Mouse (Mus musculus) myocyte (in vitro differentiated cells): Measurements from ENCODE around the gene Mycl.
A peak's percentile ranks its signal among the peaks of the same experiment; 100 is the strongest.

Experiments
- CEBPB ChIP-seq: IDR thresholded peaks from 2 replicates; pipeline ENCODE4 v1.6.1; 2011; ENCODE audit warnings: mild to moderate bottlenecking, moderate library complexity; ENCODE audit not compliant: poor library complexity, insufficient read depth, severe bottlenecking
- E2F4 ChIP-seq: IDR thresholded peaks from one replicate; pipeline ENCODE4 v1.6.1; 2011; ENCODE audit warnings: mild to moderate bottlenecking, control low read depth, moderate library complexity; ENCODE audit not compliant: insufficient read depth
- MAX ChIP-seq: IDR thresholded peaks from one replicate; pipeline ENCODE4 v1.6.1; 2011; ENCODE audit warnings: low read depth, mild to moderate bottlenecking, control low read depth
- MYOD1 ChIP-seq, 3 experiments: IDR thresholded peaks; one replicate each; pipeline ENCODE4 v1.6.1; 2011; ENCODE audit warnings: control low read depth in 2 of 3, low read depth in 2 of 3, mild to moderate bottlenecking in 2 of 3, moderate library complexity in 1 of 3; ENCODE audit not compliant: insufficient read length in 2 of 3, control insufficient read depth in 1 of 3
- MYOG ChIP-seq, 3 experiments: IDR thresholded peaks; one replicate each; pipeline ENCODE4 v1.6.1; 2011; ENCODE audit warnings: control low read depth in 2 of 3, low read depth in 2 of 3, mild to moderate bottlenecking in 2 of 3; ENCODE audit not compliant: insufficient read length in 2 of 3, control insufficient read depth in 1 of 3, insufficient read depth in 1 of 3
- POLR2A ChIP-seq: IDR thresholded peaks from one replicate; pipeline ENCODE4 v1.6.1; 2011; ENCODE audit warnings: low read depth, mild to moderate bottlenecking, control low read depth, moderate library complexity; ENCODE audit not compliant: insufficient read length
- POLR2AphosphoS2 ChIP-seq: IDR thresholded peaks from one replicate; pipeline ENCODE4 v1.6.1; 2011; ENCODE audit warnings: low read depth, control low read depth; ENCODE audit not compliant: insufficient read length
- REST ChIP-seq: IDR thresholded peaks from one replicate; pipeline ENCODE4 v1.6.1; 2011; ENCODE audit warnings: mild to moderate bottlenecking, control low read depth, moderate library complexity; ENCODE audit not compliant: insufficient read depth, insufficient read length
- TCF12 ChIP-seq: IDR thresholded peaks from one replicate; pipeline ENCODE4 v1.6.1; 2011; ENCODE audit warnings: mild to moderate bottlenecking, control low read depth; ENCODE audit not compliant: poor library complexity, insufficient read depth, severe bottlenecking
- USF1 ChIP-seq: IDR thresholded peaks from one replicate; pipeline ENCODE4 v1.6.1; 2011; ENCODE audit warnings: low read depth, mild to moderate bottlenecking, control low read depth, moderate library complexity

- TF ChIP-seq CEBPB (peak; percentile 83; the same call in 1 of the 2 replicates), POLR2A (no peak), TCF12 (no peak), MYOD1 (IDR thresholded peaks at IDR 0.05; ENCODE audit: control insufficient read depth in 1 of 3, insufficient read length in 2 of 3, low read depth in 2 of 3) (no peak), MYOG (IDR thresholded peaks at IDR 0.05; ENCODE audit: control insufficient read depth in 1 of 3, insufficient read depth in 1 of 3, insufficient read length in 2 of 3, low read depth in 2 of 3) (no peak), USF1 (no peak), E2F4 (no peak), POLR2AphosphoS2 (no peak), MAX (peak; percentile 69), REST (no peak)
Observed at GRCm38 (mm10) chr4:122998537-122999262, 3.2 kb downstream of the Mycl start.
